Mouse (Mus musculus) midbrain, embryonic 10.5 days (tissue): ENCODE measurements around the gene Mcl1. TPM values are rescaled to one million over a fixed set of nuclear protein-coding genes. Genes with fewer than 3 reads are reported as not detected.

Experiments
- polyA plus RNA-seq: library from polyadenylated mRNA; unstranded; fragments of >200 nt; fragmentation: Nextera tagmentation; extraction: Ambion mirVana; gene quantifications from 2 replicates; pipeline ENCODE4 v1.2.1, GENCODE M21; 2016

Mcl1 gene
- polyA plus RNA-seq, 1 experiment from 2014 or later: 41.9 TPM

Other genes starting within 250 kb of the Mcl1 start
- 30.0 and 34.1 TPM in 2 replicates for gene Arnt, start 224.4 kb upstream of the Mcl1 start, polyA plus RNA-seq
- 2.4 and 4.5 TPM in 2 replicates for gene Ctsk, start 159.5 kb upstream of the Mcl1 start, polyA plus RNA-seq
- gene Ctss, start 132.0 kb upstream of the Mcl1 start, polyA plus RNA-seq: 3.2 and 6.8 TPM in 2 replicates
- gene Hormad1, start 99.1 kb upstream of the Mcl1 start, polyA plus RNA-seq: not detected in 2 replicates
- gene Golph3l, start 69.9 kb upstream of the Mcl1 start, polyA plus RNA-seq: 31.4 and 34.2 TPM in 2 replicates
- 90.1 and 101 TPM in 2 replicates for gene Ensa, start 33.8 kb upstream of the Mcl1 start, polyA plus RNA-seq
- 0.78 and 1.4 TPM in 2 replicates for gene Adamtsl4, start 29.1 kb downstream of the Mcl1 start, polyA plus RNA-seq
- 18.1 and 19.5 TPM in 2 replicates for gene Ecm1, start 80.8 kb downstream of the Mcl1 start, polyA plus RNA-seq
- 54.1 and 64.4 TPM in 2 replicates for gene Tars2, start 101.4 kb downstream of the Mcl1 start, polyA plus RNA-seq
- gene Rprd2, start 160.1 kb downstream of the Mcl1 start, polyA plus RNA-seq: 18.1 and 22.1 TPM in 2 replicates
- gene Prpf3, start 197.1 kb downstream of the Mcl1 start, polyA plus RNA-seq: 65.8 and 66.5 TPM in 2 replicates
- gene Mrps21, start 212.7 kb downstream of the Mcl1 start, polyA plus RNA-seq: 354 and 390 TPM in 2 replicates
- gene Ciart, start 223.5 kb downstream of the Mcl1 start, polyA plus RNA-seq: 7.9 and 12.3 TPM in 2 replicates
- 8.1 and 9.6 TPM in 2 replicates for gene BC028528, start 233.2 kb downstream of the Mcl1 start, polyA plus RNA-seq
- 31.1 and 37.4 TPM in 2 replicates for gene Aph1a, start 235.2 kb downstream of the Mcl1 start, polyA plus RNA-seq
- gene Car14, start 245.9 kb downstream of the Mcl1 start, polyA plus RNA-seq: 67.7 and 93.9 TPM in 2 replicates